Mouse (Mus musculus): ENCODE data around the gene Cotl1. TPM values are rescaled to one million over a fixed set of nuclear protein-coding genes. Genes with fewer than 3 reads are reported as not detected.

Cotl1 gene
- total RNA-seq, 2 experiments from 2014 or later = 129 to 134 TPM

DNA sequence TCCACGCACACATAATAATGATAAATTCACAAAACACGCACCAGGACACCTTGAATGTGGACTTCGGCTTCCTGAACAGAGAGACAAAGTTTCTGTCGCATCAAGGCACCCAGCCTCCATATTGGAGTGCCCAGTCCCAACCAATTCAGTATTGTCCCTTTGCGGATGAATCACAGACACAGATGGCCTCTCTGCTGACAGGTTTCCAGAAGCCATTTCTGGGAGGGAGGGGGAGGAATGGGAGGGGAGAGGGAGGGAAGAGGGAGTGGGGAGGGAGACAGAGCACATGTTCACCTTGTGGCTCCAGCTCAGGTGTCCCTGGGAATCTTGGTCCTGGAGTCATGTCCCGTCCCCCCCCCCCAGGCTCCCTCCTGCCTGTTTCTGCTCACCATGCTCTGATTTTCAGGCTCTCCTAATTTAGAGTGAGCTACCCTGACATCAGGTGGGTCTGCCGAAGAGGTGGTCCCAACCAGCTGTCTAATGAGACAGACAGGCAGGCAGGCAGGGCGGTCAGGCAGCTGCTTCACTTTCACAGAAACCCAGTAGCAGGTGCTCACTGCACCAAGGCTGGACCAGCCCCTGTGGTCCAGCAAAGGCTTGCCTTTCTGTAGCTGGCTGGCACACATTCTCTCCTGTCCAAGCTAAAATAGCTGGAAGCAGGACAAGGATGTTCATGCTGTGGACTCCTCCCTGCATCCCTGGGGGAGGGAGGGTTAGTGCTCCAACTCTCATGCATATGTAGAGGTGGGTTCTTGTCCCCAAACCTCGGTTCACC is 51.5 kb downstream of the Cotl1 start:
- DNase-seq (ENCODE audit: low spot score in 2 of 2) = no peak

DNA sequence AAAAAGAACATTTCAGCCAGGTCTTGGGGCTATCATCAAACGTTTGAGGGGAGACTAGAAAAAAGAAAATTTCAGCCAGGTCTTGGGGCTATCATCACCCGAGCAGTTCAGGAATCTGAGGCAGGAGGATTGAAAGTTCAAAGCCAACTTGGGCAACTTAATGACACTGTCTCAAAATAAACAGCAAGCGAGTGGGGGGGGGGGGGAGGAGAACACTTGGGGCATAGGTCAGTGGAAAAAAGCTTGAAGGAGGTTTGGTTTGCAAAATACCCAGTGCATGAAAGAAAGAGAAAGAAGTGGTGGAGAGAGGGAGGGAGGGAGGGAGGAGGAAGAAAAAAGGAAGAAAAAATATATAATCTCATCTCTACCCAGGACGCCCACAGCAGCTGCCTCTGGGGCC is 53.0 kb downstream of the Cotl1 start:
- no peak for DNase-seq (ENCODE audit: low spot score in 2 of 2)

DNA sequence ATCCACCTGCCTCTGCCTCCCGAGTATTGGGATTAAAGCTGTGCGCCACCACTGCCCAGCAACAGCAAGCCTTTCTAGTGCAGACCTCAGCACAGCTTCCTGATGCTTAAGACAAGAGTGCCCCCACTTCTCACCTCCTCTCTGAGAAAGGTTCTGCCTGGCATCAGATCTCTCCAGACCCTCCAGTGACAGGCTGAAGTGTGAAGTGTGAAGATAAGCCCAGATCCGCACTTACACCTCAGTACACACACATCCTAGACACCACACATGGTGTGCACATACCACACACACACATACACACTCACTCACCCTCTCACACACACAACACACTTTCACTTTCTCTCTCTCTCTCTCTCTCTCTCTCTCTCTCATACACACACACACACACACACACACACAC is 53.5 kb downstream of the Cotl1 start:
- no peak for DNase-seq (ENCODE audit: low spot score in 2 of 2)

DNA sequence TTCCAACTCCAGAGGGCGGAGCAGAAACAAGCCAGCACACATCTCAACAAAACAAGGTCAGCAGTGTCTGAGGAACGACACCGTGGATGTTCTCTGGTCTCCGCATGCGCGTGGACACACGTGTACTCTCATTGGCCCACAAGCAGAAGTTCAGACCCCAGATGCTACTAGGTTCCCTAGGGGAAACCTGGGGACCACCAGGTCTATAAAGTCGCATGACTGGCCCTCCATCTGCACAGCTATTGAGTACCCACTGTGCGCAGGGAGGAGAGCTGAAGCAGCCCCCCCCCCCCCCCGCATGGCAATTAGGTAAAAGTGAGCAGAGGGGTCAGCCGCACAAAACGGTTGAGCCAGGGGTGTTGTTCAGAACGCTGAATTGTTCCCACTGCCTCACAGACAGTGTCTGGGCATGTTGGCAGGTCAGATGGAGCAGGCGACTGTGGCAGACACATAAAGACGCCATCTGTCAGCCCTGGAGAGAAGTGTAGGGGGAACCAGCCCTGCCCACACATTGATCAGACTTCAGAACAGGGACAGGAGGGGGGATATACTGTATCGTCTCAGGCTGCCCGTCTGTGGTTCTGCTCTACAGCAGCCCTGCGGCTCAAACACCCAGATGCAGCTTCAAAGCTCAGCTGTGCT is 54.5 kb downstream of the Cotl1 start:
- DNase-seq (ENCODE audit: low spot score in 2 of 2) = peak in 1 of 2 experiments; percentile 59

DNA sequence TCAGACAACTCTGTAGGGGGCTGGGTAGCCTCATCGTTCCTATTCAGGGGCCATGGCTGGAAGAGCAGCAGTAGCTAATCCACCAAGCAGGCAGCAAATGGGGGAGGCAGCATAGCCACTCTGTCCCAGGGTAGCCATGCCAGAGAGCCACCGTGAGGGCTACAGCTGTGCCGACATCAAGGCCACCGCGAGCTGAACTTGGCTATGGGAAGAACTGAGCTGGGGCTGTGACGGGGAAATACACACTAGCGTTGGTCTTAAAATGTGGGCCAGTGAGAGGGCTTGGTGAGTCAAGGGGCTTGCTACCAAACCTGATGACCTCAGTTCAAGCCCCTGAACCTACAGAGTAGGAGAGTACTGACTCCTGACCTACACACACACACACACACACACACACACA is 55.7 kb downstream of the Cotl1 start:
- DNase-seq (ENCODE audit: low spot score in 2 of 2) = no peak

DNA sequence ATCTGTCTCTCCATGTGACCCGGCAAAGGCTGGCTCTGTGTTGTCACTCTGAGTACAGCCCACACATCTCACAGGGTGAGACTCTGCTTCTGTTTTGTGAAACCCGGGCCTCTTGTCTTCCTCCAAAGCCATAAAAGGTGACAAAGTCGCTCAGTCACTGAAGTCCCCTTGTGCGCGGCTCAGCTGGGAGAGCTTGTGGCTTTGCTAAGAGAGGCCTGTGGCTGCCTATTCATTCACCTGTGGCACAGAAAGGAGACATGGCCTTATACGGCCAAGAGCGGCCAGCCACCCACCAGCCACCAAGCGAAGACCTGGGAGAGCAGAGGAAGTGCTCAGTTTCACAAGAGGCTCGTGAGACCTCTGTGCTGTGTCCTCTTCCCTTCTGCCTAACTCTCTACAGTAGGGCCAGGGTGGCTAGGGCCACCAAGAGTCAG is 56.2 kb downstream of the Cotl1 start:
- no peak for DNase-seq (ENCODE audit: low spot score in 2 of 2)

DNA sequence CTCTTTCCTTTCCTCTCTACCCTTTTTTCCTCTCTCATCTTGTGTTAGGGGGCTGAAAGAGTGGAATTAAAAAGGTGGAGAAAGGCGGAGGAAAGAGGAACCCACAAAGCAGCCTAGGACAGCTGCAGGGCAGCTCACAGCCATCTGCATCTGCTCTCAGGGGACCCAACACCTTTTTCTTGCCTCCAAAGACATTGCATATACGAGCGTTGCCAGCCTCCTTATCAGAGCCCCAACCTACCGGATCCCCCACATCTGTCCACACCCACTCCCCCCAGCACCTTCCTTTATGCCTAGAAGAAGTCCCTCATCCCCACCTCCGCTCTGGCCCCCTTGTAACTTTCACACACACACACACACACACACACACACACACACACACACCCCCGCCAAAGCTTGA is 56.8 kb downstream of the Cotl1 start:
- DNase-seq (ENCODE audit: low spot score in 2 of 2) = no peak

DNA sequence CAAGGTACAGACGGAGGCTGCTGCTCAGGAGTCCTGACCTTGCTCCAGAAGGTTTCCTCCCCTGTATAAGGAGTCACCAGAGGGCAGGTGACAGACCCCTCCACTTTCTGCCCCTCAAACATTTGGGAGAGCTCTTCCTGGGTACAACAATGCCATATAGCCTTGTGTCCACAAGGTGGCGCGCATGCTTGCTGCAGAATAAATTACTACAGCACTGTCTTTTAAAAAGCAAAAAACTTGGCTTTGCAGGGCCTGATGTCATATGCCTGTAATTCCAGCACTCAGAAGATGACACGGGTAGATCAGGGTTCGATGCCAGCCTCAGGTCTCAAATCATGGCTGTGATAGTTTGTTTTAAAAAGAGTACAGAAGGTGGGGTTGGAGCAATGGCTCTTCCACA is 57.6 kb downstream of the Cotl1 start:
- DNase-seq (ENCODE audit: low spot score in 2 of 2) = peak; percentile 89 to 90

DNA sequence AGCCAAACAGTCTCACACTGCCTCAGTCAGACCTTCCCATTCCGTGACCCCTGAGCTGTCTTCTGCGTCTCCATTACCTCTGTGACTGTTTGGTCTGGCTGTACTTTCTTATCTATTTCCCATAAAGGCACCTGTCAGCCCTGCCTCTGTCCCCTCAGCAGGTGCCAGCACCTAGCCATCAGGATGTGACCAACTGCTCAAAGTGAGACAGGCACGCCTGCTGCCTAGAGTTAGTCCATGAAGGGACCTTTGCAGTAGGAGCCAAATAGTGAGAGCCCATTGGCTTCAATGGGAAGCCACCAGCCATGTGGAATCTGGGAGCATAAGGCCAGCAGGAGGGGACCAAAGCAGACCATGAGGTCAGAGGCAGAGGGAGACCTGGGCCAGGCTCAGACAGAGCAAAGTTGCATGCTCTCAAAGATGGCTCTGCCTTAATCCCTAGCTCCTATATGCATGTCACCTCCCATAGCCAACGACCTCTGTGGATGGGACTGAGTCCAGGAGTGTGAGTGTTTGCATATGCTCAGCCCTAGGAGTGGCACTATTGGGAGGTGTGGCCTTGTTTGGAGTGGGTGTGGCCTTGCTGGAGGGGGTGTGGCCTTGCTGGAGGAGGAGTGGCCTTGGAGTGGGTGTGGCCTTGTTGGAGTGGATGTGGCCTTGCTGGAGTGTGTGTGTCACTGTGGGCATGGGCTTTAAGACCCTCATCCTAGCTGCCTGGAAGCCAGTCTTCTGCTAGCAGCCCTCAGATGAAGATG is 59.1 kb downstream of the Cotl1 start:
- no peak for DNase-seq (ENCODE audit: low spot score in 2 of 2)

DNA sequence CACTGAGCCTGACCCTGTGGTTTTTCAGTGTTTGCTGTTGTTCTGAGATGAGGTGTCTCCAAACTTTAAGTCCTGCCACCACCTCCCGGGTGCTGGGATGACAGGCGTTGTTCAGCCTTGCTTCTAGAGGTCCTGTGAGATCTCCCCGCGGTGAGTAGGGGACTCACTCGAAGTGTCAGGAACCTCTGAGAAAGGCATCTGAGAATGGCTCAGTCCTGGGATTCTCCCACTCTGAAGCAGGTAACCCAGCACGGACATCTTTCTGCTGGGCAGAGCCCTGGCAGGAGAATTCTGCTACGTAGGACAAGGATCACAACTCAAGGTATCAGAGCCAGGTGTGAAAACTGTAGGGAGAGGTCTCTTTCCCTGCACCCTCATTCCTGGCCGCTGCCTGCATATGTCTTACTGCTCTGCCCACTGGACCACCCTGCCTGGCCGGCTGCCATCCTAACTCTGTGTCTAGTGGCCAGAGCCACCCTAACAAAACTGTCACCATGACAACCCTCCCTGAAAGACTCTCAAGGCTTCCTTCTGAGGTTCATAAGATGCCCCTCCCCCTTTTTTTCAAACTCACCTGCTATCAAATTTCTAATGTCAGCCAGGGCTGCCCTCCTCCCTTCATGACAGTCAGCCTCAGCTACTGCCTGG is 59.8 kb downstream of the Cotl1 start:
- no peak for DNase-seq (ENCODE audit: low spot score in 2 of 2)

DNA sequence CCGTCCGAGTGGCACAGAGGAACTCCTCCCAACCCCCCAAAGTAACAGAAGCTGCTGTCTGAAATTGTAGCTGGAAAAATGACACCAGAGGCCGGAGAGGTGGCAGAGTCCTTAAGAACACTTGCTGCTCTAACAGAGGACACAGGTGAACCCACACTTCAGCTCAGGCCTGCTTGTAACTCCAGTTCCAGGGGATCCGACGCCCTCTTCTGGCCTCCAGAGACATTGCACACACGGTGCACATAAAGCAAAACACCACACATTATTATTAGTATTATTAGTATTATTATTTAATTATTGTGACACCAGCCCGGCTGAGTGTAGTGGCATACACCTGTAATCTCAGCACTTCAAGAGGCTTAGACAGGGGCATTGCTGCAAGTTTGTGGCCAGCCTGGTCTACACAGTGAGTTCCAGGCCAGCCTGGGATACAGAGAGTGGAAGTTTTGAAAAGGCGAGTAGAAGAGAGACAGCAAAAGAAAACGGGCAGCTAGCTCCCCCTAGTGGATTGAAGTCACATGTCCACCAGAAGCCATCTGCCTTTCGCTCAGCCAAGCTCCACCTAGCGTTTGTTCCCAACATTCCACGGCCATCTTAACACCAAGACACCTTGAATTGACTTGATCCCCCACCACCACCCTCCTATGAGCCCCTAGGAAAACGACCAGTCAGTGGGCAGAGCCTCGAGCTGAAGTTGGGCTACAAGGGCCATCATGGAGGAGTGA is 61.2 kb downstream of the Cotl1 start:
- peak; percentile 83 to 87 for DNase-seq (ENCODE audit: low spot score in 2 of 2)

DNA sequence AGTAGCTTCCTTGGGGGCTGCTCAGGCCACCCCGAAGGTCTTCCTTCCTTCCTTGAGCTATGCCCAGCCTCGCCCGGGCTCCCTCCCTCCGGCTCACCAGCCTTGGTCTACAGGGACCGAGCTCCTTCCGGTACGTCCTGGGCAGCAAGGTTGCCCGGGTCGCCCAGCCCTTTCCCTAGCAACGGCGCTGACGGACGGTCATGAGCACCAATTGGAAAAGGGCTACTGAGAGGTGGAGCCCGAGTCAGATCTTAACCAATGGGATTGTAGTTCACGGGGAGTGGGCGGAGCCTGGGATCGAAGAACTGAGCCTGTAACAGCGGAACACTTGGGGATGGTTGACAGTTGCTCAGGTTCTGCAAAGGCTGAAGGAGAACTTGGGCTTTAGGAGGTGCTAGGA is 62.1 kb downstream of the Cotl1 start, which contains the start of gene Tldc1:
Tldc1 (minus strand) TSS at position 154 of the 400 bp plus-strand sequence.
- peak; percentile 100 for DNase-seq (ENCODE audit: low spot score in 2 of 2)

DNA sequence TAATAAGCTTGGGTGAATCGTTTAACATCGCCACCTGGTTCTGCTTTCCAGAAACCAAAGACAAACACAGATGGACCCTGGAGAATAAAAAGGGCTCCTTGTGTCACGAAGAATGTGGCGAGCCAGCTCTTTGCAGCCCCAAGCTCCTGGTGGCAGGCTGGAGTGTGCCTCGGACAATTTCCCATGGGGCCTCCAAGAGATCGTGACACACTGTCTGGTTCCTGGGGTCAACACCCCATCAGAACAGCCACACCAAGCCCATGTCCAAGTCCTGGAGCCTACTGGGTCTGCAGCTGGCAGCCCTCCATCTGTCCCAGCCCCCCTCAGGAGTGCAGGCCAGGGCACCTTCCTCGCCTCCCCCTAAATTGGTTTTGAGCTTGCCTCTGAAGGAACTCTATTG is 62.6 kb downstream of the Cotl1 start:
- DNase-seq (ENCODE audit: low spot score in 2 of 2) = peak; percentile 47 to 63

DNA sequence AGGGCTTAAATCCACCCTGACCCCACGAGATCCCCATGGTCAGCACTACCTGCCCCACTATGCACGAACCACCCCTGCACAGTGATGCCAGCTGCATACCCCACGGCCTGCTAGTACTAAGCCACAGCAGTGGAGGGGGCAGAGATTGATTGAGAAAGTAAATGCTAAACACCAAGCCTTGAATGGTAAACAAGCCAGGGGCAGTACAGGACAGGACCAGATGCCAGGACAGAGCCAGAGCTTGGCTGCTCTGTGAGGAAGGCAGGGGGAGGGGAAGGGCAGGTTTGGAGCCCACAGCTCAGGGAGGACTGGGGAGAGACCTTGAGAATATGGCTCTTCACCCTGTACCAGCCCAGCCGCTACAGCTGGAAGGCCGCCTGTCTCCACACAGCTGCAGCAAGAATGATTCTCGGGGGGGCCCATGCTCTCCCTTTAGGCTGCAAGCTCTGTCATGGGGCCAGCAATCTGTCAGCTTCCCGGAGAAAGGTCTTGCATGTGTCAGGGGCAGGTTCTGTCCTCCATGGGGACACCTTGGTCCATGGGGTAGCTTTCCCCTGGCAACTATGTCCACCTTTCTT is 63.6 kb downstream of the Cotl1 start:
- DNase-seq (ENCODE audit: low spot score in 2 of 2) = no peak

DNA sequence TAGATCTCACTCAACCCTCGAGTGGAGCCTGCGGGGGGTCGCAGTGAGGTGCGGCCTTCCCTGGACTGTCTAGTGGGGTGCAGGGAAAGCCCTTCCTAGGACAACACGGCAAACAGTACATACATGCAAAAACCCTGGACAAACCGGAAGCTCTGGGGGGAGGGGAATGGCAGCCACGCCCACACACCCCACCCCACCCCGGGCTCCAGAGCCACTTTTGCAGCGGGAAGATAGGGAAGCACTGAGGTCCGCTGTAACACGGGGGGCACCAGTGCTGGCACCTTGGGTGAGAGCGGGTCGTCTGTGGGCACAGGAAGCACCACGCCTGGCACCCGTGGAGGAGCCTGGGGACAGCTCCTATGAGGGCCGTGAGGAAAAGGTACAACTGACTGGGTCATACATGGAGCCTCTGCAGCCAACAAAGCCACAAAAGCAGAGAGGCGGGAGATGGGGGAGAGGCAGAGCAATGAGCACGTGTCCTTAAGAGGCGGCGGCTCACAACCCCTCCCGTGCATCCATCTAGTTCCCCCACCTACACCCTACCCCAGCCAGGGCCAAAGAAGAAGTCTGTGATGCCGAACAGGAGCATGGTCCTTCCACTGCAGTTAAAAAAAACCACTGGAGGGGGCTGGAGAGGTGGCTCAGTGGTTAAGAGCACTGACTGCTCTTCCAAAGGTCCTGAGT is 74.4 kb downstream of the Cotl1 start:
- no peak for DNase-seq (ENCODE audit: low spot score in 2 of 2)

DNA sequence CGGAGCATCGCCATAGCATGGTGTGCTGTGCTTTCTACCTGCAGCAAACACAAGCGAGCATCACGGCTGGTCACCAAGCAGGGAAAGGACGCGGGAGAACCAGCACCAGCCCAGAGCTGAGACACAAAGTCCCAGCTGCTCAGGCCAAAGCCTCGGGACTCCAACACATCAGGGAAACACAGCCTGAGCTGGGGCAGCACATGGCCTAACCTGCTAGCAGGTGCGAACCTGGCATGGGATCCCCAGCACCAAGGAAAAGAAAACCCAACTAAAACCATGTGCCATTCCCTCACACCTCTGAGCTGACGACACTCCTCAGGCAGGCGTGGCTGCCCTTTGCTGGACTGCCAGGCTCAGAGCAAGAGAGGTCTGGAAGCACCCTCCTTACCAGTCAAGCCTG is 75.0 kb downstream of the Cotl1 start:
- DNase-seq (ENCODE audit: low spot score in 2 of 2) = no peak

DNA sequence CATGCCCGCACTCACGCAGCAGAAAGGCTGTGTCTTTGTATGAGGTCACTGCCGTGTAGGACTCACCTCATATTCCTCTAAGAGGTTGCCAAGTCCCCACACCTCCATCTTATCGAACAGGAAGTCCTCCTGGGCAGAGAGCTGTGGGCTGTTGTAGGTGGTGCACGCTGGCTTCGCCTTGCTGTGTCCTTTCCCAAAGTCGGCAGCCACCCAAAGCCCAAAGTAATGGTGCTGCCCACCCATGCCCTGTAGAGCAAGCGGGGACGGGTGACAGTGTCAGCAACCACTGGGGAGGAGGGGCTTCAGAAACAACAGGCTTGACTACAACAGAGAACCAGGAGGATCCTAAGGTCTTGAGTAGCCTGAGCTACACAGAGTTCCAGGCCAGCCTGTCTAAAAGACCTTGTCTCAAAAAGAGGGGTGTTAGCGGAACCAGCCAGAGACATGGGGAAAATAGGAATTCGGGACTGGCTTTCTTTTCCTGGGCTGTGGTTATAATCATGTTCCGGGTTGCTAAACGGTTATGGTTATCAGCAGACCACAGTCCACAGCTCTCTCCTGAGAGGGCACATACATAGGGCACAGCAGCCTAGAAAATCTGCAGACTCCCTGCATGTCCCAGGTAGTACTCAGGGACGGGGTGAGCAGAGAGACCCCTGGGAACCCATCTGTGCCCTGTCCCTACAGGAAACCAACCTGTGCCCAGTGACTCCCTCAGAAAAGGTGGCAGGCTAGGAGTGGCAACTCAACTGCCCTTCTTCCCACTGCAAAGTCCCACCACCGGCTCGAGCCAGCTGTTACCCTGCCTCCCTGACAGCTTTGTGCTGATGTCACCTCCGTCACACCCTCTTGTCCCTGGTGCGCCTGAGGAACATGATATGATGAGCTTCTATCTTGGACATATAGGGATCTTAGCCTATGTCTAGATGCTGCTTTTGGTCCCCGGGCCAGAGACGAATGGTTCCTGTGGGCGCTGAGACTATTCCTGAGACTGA is 77.8 kb downstream of the Cotl1 start:
- DNase-seq (ENCODE audit: low spot score in 2 of 2) = no peak

DNA sequence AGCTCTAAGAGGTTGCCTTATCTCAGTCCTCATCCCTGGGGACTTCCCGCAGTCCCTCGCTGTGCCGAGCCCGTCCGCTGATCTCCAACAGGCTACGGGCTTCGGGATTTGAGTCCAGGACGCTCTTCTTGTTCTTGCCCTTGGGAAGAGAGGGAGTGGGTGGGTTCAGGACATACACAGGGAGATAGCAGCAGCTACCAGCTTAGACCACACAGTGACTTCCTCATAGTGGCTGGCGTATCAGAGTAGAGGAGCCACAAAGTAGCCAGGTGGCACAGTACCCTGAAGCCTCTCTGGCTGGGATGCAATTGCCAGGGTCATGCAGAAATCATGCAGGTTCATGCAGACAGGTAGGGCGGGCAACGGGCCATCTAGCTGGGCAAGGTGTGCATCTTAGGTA is 78.7 kb downstream of the Cotl1 start:
- DNase-seq (ENCODE audit: low spot score in 2 of 2) = no peak
